Mouse (Mus musculus) heart, postnatal 0 days (tissue): Measurements from ENCODE around the gene Msto1.

Source experiments
- CTCF ChIP-seq: IDR thresholded peaks from 2 replicates; pipeline ENCODE4 v1.5.1; 2016; ENCODE audit warnings: antibody characterized with exemption, control low read depth, low read depth
- EP300 ChIP-seq: IDR thresholded peaks from 2 replicates; pipeline ENCODE4 v1.6.1; 2016; ENCODE audit warnings: antibody characterized with exemption, low read depth

- TF ChIP-seq CTCF (no peak), EP300 (peak; percentile 53; the same call in 1 of the 2 replicates)
These were observed 10.3 kb upstream of the Msto1 start for GRCm38 (mm10) chr3:88923989-88924591.
